Mouse (Mus musculus) frontal cortex, postnatal 36 days (tissue): ENCODE measurements around the gene Stat4.

Source experiments
- DNase-seq, 2 experiments: peaks; one replicate each; pipeline ENCODE4 v3.0.0; 2022; ENCODE audit warnings: low spot score in 2 of 2

Gene Stat4

DNA sequence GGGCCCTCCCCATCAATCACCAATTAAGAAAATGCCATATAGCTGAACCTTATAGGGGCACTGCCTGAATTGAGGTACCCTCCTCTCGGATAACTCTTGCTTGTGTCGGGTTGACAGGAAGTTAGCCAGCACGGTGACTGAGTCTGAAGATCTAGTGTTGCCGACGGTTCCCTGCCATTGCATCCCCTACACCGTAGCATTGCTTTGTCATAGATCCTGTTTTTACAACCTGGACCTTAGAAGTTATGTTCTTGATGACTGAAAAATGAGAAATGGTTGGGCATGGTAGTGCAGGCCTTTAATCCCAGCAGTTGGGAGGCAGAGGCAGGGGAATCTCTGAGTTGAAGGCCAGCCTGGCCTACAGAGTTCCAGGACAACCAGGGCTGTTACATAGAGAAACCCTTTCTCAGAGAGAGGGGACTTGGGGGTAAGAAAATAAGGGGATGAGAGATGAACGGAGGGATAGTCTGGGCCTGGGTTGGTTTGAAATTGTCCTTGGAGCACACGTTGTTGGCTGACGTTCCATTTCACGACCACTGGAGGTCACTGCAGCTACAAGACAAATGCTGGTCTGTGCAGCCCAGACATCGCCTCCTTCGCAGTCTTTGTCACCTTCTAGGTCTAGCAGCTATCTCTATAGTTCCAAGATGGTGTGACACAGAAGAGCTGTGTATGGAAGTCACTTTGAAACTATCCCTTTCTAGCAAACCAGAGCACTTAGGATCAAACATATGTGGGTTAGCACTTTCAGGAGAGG is 159.4 kb downstream of the Stat4 start:
- DNase-seq: peak in 1 of 2 experiments; percentile 71

DNA sequence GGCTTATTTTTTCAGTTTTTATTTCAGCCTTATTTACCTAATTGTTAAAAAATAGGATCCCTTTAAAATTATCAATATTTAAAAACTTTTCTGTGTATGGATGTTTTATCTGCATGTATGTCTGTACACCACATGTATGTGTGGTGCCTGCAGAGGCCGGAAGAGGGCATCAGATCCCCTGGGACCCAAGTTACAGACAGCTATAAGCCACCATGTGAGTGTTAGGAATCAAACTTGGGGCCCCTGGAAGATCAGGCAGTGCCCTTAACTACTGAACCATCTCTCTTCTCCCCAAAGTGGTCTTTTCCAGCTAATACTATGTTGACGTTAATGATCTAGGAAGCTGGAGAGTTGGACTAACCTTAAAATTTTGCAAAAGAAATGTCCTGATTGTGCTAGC is 160.5 kb downstream of the Stat4 start:
- no peak for DNase-seq

DNA sequence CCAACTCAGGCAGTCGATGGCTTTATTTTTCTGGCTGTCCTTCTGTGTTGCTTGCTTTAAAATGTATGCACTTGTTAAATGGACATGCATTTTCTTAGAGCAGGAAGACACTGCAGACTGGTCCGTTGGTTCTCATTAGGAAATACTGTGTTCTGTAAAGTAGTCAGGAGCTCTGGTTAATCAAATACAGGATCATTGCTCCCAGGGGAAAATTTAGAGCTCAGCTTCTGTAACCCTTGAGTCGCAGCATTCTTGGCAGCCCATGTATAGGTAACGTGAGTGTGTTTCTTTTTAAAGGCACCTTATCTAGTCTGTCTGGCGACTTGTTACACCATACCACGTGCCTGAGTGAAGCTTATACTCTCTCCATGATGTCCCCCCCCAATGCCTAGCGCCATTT is 161.2 kb downstream of the Stat4 start:
- DNase-seq: no peak

DNA sequence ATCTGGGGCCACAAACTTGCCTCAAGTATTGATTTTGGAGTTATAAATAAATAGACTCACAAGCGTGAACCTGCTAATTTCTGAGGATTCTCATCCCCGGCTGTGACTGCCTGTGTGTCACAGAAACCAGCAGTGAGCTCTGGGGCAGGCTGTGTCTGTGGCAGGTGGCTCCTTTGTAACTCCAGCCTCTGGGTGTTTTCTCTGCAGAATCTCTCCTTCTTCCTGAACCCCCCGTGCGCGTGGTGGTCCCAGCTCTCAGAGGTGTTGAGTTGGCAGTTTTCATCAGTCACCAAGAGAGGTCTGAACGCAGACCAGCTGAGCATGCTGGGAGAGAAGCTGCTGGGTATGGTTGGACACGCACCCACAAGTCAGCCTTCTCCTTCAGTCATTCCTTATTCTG is 161.7 kb downstream of the Stat4 start:
- no peak for DNase-seq

DNA sequence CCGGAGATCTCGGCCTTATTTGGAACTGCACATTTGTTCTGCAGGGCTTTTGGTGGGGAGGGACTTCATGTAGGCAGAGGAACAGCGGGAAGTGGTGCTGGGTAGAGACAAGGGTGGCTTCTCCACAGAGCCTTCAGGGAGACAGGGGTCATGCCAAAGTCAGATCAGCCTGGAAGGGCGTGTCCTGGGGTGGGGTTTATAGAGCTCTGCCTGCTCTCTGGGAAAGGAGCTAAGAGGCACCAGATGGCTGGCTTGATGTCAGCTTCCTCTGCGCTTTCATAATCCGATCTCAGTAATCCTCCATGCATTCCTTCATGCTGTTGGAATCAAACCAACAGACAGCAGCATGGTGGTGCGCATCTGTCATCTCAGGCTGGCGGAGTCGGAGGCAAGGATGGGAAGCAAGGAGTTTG is 163.0 kb downstream of the Stat4 start:
- peak; percentile 54 to 70 for DNase-seq

DNA sequence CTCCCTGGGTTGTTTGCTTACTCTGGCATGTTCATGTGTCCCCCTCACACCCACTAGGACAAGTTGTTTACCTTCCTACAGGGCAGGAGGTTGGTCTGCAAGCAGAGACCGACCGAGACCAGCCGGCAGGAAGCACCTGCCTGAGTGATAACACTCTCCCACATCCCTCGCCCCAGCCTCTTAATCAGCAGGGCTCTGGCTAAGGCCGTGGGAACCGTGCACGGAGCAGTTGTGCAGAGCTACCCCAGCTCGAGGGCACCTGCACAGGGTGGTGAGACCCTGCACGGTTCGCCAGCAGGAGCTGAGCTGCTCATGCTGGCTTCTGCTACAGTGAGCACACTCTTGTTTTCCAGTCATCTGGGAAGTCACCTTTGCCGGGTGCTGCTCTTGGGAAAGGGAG is 163.7 kb downstream of the Stat4 start:
- DNase-seq: no peak

DNA sequence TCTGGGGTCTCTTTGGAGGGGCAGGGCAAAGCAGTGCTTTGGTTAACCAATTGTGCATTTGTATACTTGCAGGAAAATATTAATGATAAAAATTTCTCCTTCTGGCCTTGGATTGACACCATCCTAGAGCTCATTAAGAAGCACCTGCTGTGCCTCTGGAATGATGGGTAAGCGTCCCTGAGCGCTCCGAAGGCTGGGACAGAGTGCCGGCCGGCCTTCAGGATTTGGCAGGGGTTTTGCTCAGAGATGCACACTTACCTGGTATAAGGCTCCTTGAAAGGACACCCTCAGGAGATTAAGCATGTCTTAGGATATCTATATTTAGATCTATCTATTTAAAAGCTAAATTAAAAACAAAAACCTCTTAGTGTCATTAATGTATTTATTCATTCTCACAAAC is 164.2 kb downstream of the Stat4 start:
- DNase-seq: no peak

DNA sequence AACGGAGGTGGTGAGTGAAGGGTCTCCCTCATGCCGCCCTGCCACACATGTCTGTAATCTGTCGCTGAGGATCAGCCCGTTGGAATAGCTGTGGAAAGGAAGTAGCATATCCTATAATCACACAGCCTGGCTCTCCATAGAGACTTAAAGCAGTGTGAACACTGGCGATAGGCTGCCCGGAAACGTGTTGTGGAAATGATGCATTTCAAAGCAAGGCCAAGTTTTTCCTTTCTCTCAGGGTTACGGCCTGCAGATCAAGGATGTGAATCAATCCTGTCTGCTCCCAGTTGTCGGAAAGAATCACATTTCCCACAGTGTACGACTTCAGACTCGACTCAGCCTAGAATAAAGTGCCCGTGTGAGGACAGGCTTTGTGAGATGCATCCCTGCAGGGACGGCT is 165.4 kb downstream of the Stat4 start:
- no peak for DNase-seq

DNA sequence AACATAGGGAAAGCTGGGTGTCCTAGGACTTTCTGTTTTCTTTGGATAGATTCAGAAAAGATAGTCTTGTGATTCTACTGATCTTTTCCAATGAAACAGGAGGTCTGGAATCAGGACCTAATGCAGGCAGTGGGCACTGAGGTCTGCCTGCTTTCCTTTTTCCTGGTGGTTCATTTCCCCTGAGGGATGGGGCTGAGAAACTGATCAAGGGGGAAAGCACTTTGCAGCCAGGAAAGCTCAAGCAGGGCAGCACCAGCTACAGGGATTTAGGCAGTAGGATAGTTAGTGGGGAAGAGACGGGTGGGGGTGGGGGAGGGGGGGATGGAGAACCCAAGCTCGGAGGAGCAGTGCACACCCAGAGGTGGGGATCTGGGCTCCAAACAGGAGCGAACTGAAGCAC is 166.0 kb downstream of the Stat4 start:
- DNase-seq: no peak

DNA sequence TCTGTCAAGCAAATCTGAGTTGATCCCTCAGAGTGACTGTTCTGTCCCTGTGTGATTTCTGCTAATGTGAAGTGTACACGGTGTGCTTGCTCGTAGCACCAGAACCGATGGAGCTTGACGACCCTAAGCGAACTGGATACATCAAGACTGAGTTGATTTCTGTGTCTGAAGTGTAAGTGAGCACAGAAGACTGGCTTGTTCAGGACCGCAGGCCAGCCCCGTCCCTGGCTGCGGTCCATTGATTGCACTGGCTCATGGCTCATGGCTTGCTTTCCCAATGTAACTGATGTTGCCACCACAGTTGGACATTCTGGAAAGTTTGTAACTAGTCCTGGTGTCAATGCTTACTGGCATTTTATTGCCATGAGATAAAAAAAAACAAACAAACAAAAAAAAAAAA is 167.9 kb downstream of the Stat4 start:
- DNase-seq: no peak

DNA sequence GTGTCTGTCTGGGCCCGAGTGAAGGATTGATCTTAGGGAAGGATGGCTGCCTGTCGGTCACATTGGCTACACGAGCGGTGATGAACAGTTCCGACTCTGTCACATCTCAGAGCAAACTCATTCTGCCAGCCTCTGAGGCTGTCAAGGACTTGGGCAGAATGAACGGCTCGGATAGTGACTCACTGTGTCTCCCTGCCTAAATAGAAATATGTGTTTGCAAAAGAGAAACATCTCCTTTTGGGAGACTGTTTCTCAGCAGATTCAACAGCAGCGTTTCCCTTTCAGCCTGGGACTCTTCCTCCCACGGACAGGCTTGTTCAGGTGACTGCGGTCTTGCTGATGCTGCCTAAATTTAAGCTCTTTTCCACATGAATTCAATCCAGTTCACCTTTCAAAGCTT is 169.4 kb downstream of the Stat4 start:
- DNase-seq: no peak
